Mouse (Mus musculus) urinary bladder, postnatal 10 days (tissue): ENCODE data around the gene Ubtf.
A peak's percentile ranks its signal among the peaks of the same experiment; 100 is the strongest.

ENCODE experiments used
- DNase-seq: peaks from one replicate; pipeline ENCODE4 v3.0.0; 2022; ENCODE audit warnings: low spot score

The Ubtf gene

GRCm38 (mm10) chr11:102317298-102317900 is 2.1 kb downstream of the Ubtf start:
- no peak for DNase-seq

DNA sequence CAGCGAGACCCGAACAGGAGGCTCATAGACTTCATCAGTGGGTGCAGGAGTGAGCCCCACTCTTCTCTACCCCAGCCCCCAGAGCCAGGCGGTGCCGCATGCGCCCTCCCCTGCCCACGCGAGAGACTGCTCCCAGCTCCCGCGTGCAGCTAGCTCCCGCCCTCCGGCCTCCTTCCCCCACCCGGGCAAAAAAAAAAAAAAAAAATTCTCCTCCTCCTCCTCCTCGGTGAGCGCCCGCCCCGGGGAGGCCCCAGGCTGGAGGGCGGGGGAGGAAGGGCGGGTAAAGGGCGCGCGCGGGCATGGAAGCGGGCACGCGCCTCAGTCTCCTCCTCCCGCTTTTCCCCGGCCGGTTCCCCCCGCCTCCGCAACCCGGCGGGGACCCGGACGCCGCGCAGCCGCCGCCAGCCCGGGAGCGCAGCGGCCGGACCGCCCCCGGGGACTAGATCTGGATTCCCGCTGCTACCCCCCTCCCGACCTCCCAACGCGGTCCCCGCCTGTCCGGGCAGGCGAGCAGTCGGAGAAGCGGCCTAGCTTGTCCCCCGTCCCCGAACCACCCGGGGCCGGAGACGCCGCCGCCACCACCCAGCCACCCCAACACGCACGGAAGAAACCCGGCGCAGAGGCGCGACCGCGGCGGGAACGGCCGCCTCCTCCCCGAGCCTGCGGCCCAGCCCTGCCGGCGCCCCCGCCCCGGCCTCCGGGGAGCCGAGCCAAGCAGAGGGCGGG is 2.8 kb downstream of the Ubtf start:
- DNase-seq: peak; percentile 72

- DNase-seq: no peak
These were observed 3.6 kb downstream of the Ubtf start for GRCm38 (mm10) chr11:102315690-102316571.

- DNase-seq: no peak
These were observed 5.2 kb downstream of the Ubtf start for GRCm38 (mm10) chr11:102314321-102314720.

DNA sequence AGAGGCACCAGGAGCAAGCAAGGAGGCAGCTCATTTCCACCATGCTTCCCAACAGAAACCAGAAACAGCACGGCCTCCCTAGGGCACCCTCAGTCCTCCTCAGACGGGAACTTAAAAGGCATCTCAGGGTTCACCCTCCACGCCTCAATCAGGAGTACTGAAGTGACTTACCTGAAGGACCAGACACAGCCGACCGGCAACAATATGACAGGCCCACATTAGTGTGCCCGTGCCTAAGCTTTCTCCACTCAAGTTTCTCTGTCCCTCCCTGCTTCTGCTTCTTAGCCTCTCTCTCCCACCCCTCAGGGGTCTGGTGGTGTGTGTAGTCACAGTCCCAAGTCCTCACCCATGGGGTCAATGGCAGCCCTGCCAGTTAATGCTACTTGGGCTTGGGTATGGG is 7.0 kb downstream of the Ubtf start:
- DNase-seq: no peak

DNA sequence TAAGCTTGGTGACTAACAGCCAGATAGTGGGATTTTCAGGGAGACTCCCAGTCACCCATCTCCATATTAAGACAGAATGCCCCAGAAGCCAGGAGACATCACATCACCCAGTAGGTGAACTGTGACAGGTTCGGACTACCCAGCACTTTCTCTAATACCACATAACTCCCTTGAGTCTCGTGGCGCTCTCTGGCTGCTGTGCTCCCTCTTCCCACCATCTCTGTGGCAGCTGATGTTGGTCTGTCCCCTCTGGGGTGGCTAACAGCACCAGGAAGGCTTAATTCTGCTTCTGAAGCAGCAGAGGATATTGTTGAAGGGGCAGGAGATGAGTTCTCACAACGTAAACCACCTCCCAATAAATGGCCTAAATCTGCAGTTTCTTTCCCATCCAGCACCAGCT is 7.6 kb downstream of the Ubtf start:
- DNase-seq: no peak

DNA sequence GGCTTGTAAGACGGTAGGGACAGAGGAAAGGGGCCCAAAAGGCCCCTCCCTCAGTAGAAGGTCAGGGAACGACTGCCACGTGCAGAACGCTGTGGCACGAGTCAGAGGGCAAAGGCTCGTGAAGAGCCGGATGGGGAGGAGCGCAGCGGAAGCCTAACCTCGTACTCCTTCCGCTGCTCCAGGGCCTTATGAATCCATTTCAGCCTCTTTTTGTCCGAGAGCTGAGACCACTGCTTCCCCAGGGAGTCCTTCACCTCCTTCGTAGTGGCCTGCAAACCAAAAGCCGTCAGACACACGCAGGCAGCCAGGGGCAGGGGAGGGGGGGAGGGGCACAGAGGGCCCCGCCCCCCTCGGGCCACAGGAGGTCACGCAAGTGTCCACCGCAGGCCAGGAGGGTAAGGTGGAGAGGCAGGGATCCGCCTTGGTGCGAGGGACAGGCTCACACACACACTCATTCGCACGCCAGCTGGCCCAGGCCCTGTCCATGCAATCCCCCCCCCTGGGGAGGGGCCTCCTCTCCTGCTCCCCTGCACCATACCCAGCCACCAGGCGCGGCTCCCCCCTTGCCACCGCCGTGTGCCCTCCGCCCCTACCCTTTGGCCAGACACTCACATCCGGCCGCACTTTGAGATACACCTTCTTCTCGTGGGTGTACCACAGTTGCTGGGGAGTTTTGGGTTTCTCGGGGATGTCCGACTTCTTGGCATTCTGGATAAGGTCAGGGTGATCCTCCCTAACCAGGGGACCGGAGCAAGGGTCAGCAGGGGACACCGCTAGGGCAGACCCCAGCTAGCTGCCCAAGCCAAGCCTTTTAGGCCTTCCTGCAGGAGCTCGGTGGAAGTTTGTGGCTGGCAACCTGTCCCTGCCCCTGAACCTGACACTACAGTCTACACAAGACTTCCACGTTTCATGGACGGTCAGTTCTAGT is 8.5 kb downstream of the Ubtf start:
- DNase-seq: no peak

DNA sequence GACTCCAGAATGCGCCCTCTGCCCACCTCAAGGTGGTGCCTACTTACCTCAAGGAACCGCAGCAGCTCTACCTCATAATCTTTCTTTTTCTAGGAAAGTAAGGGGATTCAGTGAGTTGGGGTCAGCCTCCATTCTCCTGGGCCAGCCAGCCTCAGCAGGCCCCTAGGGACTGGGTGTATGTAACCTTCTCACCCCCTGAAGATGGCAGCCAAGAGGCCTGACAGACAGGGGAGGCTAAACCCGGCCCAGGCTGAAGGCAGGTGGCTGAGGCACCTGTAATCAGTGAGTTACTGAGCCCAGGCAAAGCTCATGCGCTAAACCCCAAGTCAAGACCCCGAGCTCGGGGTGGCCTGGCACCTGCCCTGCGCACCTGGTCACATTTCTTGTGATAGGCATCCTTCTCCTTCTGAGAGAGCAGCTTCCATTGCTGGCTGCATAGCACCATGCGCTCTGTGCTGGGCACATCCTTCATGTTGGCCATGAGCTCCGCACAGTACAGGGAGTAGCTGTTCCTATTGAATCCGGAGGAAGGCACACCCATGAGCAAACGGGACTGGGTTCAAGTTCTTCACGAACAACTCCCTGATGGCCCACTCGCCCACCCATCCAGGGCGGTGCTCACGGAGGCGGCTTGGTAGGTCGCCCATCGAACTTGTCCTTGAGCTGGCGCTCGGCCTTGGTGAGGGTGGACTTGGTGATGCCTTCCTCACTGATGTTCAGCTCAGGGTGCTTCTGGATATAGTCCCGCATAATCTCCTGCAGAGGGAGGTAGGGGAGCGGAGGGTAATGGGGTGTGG is 9.5 kb downstream of the Ubtf start:
- DNase-seq: no peak

DNA sequence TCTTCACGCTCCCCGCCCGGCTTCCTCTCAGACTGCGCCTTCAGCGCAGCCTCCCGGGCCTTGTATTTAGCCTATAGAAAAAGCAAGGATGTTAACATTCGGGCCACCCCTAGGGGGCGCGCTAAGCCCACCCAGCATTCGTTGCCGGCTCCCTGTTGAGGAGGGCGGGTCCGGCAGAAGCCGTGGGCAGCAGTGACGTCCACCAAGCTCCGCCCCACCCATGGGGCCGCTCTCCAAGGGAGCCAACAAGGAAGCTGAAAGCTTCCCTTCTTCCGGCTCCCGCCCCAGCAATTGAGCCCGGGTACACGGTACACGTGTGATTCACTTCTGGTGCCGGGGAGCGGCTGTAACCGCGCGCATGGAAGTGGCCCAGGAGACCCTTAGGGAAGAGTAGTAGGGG is 10.6 kb downstream of the Ubtf start:
- DNase-seq: peak; percentile 93

DNA sequence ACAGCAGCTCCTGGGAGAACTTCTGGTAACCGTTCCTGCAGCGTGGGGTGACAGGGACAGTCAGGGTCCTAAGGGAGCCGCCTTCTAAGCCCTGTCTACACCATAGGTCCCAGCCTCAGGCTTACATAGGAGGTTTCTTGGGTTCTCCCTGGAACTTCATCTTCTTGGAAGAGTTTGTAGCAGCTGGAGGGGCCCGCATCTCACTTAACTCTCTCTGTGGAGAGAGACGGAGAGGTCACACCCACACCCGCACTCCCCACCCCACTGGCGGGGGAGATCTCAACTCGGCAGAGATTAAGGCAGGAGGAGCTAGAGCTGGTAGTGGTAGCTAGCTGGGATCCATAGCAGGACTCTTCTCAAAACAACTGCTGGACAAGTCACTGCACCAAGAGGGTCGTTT is 11.4 kb downstream of the Ubtf start:
- DNase-seq: no peak

DNA sequence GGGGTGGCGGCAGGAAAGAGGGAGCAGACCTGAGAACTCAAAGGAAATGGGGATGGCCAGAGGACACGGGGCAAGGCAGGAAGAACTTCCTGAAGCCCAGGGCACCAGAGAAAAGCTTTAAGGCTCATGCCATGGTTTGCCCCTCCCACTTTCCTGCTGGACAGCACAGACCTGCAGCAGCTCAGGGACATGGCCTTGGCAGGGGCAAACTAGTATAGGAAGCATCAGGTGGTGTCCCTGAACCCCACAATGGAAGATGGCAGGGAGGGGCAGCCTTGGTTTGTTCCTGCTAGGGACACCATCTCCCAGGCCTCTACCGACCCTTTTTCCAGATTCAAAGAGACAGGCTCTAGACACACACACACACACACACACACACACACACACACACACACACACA is 14.2 kb downstream of the Ubtf start:
- no peak for DNase-seq

DNA sequence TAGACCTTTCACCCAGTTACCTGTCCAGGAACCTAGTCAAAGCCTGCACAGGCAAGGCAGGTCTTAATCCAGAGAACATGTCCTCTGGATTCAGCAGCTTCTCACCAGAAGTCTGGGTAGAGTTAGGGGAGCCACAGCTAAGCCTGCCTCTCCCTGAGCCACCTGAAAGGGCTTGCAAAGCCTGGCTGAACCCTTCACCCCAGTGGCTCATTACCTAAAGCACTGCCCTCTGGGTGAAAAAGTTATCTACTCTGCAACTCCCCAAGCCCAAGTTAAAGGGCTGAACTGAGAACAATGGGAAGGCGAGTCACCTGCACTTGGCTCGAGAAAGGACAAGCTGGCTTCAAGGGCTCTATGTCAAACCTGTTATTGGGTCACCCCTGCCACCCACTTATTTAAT is 15.4 kb downstream of the Ubtf start:
- no peak for DNase-seq

GRCm38 (mm10) chr11:102299839-102300238 is 19.7 kb downstream of the Ubtf start:
- DNase-seq: no peak

- no peak for DNase-seq
These were observed 21.7 kb downstream of the Ubtf start for GRCm38 (mm10) chr11:102297577-102298556.

GRCm38 (mm10) chr11:102296491-102297472 is 22.8 kb downstream of the Ubtf start, which contains the start of gene Atxn7l3:
TSS of gene Atxn7l3 (minus strand) at chr11:102296631.
- peak; percentile 98 for DNase-seq

DNA sequence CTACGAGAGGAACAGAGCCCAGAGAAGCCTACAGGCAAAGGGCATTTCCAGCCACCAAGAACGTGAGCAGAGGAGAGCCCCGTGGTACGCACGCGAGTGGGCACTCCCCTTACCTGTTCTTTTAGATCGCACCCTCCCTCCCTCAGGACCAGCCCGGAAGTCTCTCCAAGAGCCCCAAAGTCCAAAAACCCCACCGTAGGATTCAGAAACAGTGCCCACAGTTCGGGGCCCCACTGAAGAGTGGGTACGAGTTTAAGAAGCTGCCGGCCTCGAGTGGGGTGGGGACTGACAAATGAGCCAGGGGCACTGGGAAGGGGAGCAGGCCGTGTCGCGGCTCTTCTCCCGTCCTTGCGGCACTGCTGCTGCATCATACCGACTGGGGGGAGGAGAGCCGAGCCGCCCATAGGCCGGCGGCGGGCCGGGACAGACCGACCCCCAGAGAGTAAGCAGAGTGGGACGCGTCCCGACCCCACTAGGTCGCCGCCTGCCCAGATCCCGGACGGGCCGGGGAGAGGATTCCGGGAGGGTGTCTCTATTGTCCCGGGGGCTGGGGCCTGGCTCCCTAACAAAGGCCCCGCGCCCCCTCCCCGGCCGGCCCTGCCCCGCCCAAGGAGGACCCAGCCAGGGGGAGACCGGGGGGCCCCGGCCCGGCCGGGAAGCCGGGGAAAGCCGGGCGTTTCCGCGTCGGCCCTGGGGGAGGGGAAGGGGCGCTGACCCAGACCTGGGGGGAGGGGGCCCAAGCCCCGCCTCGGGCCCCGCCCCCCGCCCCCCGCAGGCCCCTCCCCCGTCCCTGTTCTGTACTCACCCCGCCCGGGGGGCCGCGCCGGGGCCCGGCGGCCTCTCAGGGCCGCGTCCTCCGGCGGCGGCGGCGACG is 23.7 kb downstream of the Ubtf start:
- no peak for DNase-seq

- no peak for DNase-seq
These were observed 24.5 kb downstream of the Ubtf start for GRCm38 (mm10) chr11:102294887-102295597.
